Mouse (Mus musculus) CD4-positive, CD25-positive, alpha-beta regulatory T cell, adult 2 months (primary cell): ENCODE results near the gene Utp15.
A peak's percentile ranks its signal among the peaks of the same experiment; 100 is the strongest.

Experiments used
- DNase-seq: peaks from one replicate; pipeline ENCODE4 v3.0.0-alpha.2; 2012; ENCODE audit warnings: low read depth, low spot score

Utp15 gene

GRCm38 (mm10) chr13:98262636-98263457 is at the start of gene Utp15, which contains the start of gene Ankra2:
Utp15 (minus strand) TSS chr13:98263041.
Ankra2 (plus strand) TSS chr13:98263074.
- DNase-seq: peak; percentile 99

- no peak for DNase-seq
Observed at GRCm38 (mm10) chr13:98311597-98311996, 48.8 kb upstream of the Utp15 start.

- no peak for DNase-seq
Observed at GRCm38 (mm10) chr13:98308724-98309123, 45.9 kb upstream of the Utp15 start.

DNA sequence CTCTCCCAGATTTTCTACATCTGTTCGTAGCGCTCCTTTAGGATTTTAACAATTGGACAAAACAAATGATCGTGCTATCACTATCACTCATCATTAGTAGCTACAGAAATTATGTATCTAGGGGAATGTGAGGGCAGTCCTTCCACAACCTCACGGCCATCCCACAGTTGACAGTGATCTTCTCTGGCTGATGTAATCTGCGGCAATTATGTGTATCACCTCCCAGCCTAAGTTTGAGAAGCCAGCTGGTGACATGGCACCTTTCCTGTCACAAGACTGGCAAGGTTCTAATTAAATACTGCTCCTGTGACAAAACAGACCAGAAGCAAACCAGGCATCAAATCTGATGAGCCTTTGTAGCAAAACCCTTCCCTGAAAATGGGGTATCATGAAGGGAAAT is 45.2 kb upstream of the Utp15 start:
- DNase-seq: no peak

GRCm38 (mm10) chr13:98306852-98307475 is 44.1 kb upstream of the Utp15 start:
- no peak for DNase-seq

DNA sequence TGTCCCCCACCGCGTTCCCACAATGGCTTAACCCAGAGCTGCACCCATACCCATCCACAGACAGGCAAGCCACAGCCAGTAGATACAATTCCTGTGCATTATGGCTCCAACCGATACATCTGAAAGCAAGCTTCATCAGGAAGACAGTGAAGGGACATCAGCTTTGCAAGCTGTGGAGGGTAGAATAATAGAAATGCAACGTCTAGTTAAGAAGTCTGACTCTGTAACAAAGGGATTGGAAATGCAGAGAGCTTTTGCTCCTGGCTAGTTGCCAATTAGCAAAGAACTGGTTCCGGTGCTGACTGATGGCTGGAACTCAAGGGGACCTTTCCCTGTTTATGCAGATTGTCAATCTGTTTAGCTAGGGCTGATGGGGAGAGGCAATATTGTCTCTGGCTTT is 43.6 kb upstream of the Utp15 start:
- DNase-seq: no peak

DNA sequence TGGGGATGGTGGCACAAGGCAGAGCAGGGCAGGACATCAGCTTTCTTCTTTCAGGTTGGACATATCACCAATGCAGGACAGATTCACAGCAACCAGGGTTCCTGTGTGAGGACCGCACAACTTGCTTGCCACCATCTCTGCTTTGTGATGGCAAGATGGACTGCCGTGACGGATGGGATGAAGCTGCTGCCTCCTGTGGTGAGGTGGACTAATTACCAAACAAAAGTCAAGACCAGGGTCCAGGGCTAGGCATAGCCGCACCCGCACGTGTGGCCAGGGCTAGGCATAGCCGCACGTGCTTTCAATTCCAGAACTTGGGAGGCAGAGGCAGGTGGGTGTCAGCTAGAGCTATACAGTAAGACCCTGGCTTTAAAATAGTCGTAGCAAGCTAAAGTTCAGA is 42.4 kb upstream of the Utp15 start:
- no peak for DNase-seq

DNA sequence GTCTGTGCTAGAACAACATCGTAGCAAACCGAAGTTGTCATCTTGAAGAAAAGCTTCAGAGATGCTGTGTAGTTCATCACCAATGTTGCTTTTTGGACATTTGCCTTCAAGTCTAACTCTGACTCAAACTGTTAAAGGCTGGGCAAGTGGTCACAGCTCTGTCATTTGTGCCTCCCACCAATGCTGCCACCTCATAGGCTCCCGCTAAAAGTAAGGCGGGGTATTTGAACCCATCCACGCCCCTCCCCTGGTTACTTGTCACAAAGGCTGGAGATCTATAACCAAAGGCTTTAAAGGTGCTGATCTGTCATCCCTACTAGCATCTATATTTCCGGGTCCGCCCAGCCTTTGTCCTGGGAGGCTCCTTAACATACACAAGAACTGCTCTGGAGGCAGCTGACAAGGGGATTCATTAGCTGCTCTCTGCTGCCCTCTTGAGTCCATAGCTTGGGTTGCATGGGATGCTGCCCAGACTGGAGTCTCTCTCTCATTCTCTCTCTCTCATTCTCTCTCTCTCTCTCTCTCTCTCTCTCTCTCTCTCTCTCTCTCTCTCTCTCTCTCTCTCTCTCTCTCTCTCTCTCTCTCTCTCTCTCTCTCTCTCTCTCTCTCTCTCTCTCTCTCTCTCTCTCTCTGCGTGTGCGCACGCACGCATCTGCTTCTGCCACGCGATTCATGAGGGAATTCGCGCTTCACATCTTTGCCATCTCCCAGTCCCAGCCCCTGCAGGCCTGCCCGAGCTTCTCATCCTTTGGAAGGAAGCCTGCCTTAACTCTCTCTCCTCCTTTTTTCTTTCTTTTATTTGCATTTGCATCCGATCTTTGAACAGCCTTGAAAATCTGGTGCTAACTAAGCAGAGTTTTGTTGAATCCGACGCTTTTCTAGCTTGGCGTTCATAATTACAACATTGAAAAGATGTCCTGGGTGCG is 36.3 kb upstream of the Utp15 start:
- peak; percentile 82 for DNase-seq

DNA sequence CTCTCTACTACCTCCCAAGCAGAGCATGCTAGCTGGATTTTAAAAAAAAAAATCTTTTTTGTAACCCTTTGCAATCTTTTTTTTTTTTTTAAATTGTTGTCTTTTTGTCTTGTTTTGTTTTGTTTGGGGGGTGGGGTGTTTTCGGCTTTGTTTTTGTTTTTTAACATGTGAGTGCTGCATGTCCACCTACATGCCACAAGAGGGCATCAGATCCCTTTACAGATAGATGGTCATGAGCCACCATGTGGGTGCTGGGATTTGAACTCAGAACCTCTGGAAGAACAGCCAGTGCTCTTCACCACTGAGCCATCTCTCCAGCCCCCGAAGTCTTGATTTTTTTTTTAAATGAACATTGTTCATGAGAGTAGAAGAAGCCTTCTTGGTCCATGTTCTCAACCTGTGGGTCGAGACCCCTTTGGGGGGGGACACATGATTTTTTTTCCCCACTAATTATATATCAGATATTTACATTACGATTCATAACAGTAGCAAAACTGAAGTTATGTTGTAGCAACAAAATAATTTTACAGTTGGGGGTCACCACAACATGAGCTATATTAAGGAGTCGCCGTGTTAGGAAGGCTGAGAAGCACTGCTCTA is 35.1 kb upstream of the Utp15 start:
- peak; percentile 13 for DNase-seq

DNA sequence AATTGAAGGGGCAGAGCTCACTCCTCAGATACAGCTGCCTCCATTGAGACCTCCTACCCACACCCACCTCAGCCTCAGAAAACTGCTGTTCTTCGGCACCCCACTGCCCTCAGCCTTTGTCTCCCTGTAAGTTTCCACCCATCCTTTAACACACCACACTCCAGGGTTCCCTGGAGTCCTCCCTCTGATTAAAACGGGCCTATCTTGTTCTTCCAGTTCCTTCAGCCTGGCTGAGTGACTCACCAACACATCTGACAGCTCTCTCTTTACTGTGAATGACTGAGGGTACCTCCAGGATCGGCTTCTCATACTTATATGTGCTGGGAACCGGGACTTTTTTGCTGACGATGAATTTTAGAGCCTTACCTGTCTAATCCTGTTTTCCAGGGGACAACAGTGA is 33.2 kb upstream of the Utp15 start:
- no peak for DNase-seq

- DNase-seq: no peak
Observed at GRCm38 (mm10) chr13:98291712-98292111, 28.9 kb upstream of the Utp15 start.

DNA sequence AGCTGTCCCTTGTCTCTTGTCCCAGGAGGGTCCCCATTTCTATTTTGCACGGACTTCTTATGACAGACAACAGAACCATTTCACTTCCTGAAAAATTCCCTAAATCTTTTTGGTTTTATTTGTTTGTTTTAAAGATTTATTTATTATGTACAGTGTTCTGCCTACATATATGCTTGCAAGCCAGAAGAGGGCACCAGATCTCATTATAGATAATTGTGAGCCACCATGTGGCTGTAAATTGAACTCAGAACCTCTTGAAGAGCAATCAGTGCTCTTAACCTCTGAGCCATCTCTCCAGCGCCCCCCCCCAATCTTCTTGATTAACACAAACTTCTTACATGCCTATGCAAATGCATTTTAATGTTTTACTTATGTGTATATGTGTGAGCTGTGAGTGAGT is 27.9 kb upstream of the Utp15 start:
- DNase-seq: peak; percentile 14

DNA sequence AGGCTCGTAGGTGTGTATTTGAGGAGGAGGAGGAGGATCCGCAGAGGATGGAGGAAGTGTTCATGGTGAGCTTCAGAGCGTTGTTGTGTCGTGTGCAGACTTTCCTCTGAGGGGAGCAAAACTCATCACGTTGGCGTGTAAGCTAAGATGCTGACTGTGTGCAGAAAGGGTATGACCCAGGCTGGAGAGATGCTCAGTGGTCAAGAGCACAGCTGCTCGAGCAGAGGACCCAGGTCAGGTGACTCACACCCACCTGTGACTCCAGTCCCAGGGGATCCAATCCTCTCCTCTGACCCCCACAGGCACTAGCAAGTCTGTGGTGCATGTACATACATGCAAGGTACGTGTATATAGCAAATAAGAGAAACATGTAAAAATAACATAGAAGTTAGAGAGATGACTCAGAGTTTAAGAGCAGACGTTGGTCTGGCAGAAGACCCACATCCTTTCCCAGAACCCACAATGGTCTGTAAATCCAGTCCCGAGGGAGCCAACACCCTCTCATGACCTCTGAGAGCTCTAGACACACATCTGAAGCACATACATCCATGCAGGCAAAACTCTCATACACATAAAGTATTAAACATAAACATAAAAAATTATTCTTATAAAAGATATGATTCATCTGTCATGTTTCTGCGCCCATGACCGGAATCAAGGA is 18.3 kb upstream of the Utp15 start:
- DNase-seq: no peak

DNA sequence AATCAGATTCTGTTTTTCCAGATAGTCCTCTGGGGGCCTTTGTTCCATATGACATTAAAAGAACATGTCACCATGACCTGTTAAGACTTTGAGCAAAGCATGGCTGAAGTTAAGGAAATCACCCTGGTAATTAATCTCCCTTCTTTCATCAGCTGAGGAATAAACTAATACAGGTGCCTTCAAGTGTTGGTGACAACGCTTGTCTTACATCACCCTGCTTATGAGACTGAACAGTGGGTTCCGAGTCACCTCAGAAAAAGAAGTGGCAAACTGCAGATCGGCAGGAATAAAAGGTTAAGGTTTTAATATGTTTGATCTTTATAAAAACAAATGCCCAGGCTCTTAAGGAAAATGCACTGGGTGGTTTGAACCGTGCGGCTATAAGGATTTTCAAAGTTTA is 16.8 kb upstream of the Utp15 start, which contains the start of gene Gm21976:
Gene Gm21976, plus strand, starts transcription at position 202 of the 400 bp plus-strand sequence.
- DNase-seq: no peak

DNA sequence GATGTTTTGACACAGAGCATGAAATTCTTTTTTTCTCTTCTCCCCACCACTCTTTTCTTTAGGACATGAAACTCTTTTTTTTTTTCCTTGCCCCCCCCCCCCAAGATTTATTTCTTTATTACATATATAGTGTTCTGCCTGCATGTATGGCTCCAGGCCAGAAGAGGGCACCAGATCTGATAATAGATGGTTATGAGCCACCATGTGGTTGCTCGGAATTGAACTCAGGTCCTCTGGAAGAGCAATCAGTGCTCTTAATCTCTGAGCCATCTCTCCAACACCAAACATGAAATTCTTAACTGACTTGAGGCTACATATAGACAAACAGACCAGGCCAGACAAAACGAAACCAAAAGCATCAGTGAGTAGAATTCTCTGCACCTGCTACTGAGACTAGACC is 14.7 kb upstream of the Utp15 start:
- DNase-seq: peak; percentile 46

DNA sequence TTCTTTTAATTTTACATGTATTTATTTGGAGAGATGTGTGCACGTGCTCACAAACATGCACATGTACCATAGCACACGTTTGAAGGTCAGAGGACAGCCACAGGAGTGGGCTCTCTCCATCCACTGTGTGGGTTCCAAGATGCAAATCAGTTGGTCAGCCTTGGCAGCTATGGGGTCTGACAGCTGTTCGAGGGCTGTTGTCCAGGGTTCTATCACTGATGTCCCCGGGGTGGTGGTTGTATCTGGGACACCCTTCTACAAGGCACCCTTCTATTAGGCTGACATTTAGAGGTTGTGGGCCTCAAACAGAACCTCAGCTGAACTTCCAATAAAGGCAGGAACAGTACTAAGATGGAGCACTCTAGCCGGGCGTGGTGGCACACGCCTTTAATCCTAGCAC is 13.4 kb upstream of the Utp15 start:
- no peak for DNase-seq

GRCm38 (mm10) chr13:98275646-98276045 is 12.8 kb upstream of the Utp15 start:
- DNase-seq: no peak

- no peak for DNase-seq
Observed at GRCm38 (mm10) chr13:98274023-98274422, 11.2 kb upstream of the Utp15 start.

GRCm38 (mm10) chr13:98264111-98264510 is 1.3 kb upstream of the Utp15 start:
- DNase-seq: no peak

DNA sequence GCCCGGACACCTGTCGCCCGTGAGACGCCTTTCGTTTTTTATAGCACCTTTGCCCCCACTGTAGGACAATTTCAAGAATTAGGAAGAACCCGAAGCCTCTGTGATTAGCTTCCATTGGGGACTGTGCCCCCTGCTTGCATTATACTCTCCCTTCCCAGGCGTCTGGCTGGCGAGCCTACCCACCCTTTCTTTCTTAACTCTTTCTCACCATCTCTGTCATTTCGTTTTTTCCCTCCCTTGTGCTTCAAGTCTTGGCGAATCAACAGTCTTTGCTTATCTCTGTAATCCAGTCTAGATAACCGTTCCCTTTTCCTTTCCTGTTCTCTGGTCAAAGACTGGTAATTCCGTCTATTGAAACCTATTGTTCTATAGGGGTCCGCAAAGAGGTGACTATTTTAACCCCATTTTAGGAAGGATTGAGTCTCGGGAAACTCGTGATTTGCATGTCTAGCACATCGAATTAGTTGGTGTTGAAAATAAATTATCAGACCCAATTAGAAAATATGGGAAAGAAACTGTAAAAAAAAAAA is 682 bp upstream of the Utp15 start:
- DNase-seq: no peak

DNA sequence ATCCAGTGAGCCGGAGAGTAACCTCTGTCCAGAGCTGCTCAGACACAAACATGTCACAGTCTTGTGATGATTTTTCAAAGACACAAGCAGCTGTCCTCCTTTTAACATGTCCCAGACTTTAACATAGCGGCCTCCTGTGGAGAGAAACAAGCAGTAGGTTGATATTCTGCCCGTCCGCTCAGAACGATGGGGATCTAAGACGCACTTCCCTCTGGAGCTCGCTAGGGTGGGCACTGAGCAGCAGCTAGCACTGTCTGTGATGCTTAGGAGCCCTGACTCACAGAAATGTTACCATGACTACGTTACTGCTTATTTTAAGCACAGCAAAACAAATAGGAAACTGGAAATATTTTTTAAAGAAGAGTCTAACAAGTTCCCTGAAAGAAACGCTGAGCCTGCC is 7.9 kb downstream of the Utp15 start:
- DNase-seq: no peak
